Mouse (Mus musculus): ENCODE results near the gene Chrng.

Chrng gene

GRCm38 (mm10) chr1:87204465-87204864 lies at the start of gene Chrng:
Gene Chrng (plus strand): TSS chr1:87204657.
- no peak for DNase-seq (ENCODE audit: low read depth, low spot score)

- DNase-seq (ENCODE audit: low read depth, low spot score), result peak; percentile 50
Observed at GRCm38 (mm10) chr1:87155531-87156198, 48.8 kb upstream of the Chrng start.

- peak; percentile 34 for DNase-seq (ENCODE audit: low read depth, low spot score)
Observed at GRCm38 (mm10) chr1:87156199-87156587, 48.3 kb upstream of the Chrng start, which contains the start of gene Ecel1. Gene Ecel1 (minus strand): TSS chr1:87156521.

- DNase-seq (ENCODE audit: low read depth, low spot score), result no peak
Observed at GRCm38 (mm10) chr1:87159396-87159795, 45.1 kb upstream of the Chrng start.

- DNase-seq (ENCODE audit: low read depth, low spot score), result no peak
Observed at GRCm38 (mm10) chr1:87164164-87164795, 40.2 kb upstream of the Chrng start.

- DNase-seq (ENCODE audit: low read depth, low spot score), result no peak
Observed at GRCm38 (mm10) chr1:87164796-87165184, 39.7 kb upstream of the Chrng start.

GRCm38 (mm10) chr1:87170458-87170857 lies 34.0 kb upstream of the Chrng start:
- DNase-seq (ENCODE audit: low read depth, low spot score), result no peak

- DNase-seq (ENCODE audit: low read depth, low spot score), result no peak
Observed at GRCm38 (mm10) chr1:87171312-87171711, 33.1 kb upstream of the Chrng start.

- no peak for DNase-seq (ENCODE audit: low read depth, low spot score)
Observed at GRCm38 (mm10) chr1:87172316-87172715, 32.1 kb upstream of the Chrng start.

- DNase-seq (ENCODE audit: low read depth, low spot score), result peak; percentile 83
Observed at GRCm38 (mm10) chr1:87174006-87174955, 30.2 kb upstream of the Chrng start.

- peak; percentile 88 for DNase-seq (ENCODE audit: low read depth, low spot score)
Observed at GRCm38 (mm10) chr1:87175852-87176292, 28.6 kb upstream of the Chrng start.

GRCm38 (mm10) chr1:87180896-87181295 lies 23.6 kb upstream of the Chrng start:
- DNase-seq (ENCODE audit: low read depth, low spot score), result no peak

GRCm38 (mm10) chr1:87183013-87183412 lies 21.4 kb upstream of the Chrng start, which contains the start of gene Prss56:
Gene Prss56 (plus strand): TSS chr1:87183313.
- no peak for DNase-seq (ENCODE audit: low read depth, low spot score)

GRCm38 (mm10) chr1:87183998-87184750 lies 20.3 kb upstream of the Chrng start:
- DNase-seq (ENCODE audit: low read depth, low spot score), result peak; percentile 54

- peak; percentile 78 for DNase-seq (ENCODE audit: low read depth, low spot score)
Observed at GRCm38 (mm10) chr1:87184751-87185139, 19.7 kb upstream of the Chrng start.

GRCm38 (mm10) chr1:87185526-87185925 lies 18.9 kb upstream of the Chrng start:
- no peak for DNase-seq (ENCODE audit: low read depth, low spot score)

GRCm38 (mm10) chr1:87186261-87187036 lies 18.0 kb upstream of the Chrng start:
- DNase-seq (ENCODE audit: low read depth, low spot score), result no peak

GRCm38 (mm10) chr1:87187037-87187355 lies 17.5 kb upstream of the Chrng start:
- DNase-seq (ENCODE audit: low read depth, low spot score), result peak; percentile 82

- peak; percentile 55 for DNase-seq (ENCODE audit: low read depth, low spot score)
Observed at GRCm38 (mm10) chr1:87190429-87190828, 14.0 kb upstream of the Chrng start, which contains the start of gene Chrnd. Gene Chrnd (plus strand): TSS chr1:87190607.

- no peak for DNase-seq (ENCODE audit: low read depth, low spot score)
Observed at GRCm38 (mm10) chr1:87197296-87197695, 7.2 kb upstream of the Chrng start.

All from ES-CJ7 (cell line).